Mouse (Mus musculus): ENCODE measurements at regions not wholly inside any gene's neighbourhood (a gene's known extent, or its start where the extent isn't known, plus 50 kb on each side); places are given as distances from the start of the nearest gene placed in this dataset.

DNA sequence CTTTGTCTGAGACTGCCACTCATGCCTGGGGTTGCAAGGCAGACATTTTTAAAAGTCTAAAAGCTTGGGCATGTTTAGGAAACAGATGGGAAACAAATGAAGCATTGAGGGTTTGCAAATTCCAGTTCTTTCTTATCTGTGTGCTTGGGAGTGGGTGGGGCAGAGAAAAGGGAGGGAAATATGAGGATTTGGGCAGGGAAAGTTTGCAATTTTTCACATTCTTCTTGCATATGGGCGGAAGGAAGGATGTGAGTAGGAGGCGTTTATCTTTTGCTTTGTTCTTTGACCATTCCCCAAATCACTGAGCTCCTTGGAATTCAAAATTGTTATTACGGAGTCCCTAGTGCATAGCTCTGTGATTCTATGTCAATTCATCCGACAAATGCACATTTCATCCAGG is 413.7 kb upstream of the Gm10131 start:
- no peak for ATAC-seq (replicated peaks; ENCODE audit: insufficient number of reproducible peaks, low FRiP score, low TSS enrichment)
- Histone ChIP-seq H3K4me2 (no peak overlapping the region), H3K9ac (ENCODE audit: low read depth, low read length) (no peak overlapping the region), H3K36me3 (ENCODE audit: control insufficient read depth, insufficient read depth, low read length) (no peaks in the 10 kb centered on the region), H3K9me3 (replicated peaks; ENCODE audit: control insufficient read depth, low read length) (no peaks in the 10 kb centered on the region), H3K4me1 (ENCODE audit: control insufficient read depth, insufficient read depth, low read length) (no peaks in the 10 kb centered on the region), H3K4me3 (ENCODE audit: low read depth, low read length) (no peak overlapping the region), H3K27me3 (ENCODE audit: control insufficient read depth, insufficient read depth, low read length) (no peaks in the 10 kb centered on the region), H3K27ac (ENCODE audit: low read depth, low read length) (no peak overlapping the region)
- WGBS (ENCODE audit: insufficient replicate concordance), result 56% methylated on average over 4 of the region's 4 CpGs

DNA sequence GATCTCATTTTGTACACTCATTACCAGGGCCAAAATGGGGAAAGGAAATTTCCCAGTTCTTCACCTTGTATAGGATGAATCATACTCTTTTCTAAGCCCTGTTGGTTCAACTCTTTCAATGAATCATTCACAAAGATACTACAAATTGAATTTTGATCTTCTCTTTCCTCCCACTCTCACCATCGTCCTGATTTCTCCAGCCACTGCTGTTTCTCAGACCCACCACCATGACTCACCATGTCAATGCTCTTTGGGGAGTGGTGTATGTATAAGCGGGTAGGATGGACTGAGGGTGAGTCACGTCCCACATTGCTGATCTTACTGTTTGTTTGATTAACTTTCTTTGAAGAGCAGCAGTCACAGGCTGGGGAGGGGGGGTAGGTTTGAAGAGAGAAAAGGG is 412.3 kb upstream of the Gm10131 start:
- Histone ChIP-seq H3K4me1 (ENCODE audit: control insufficient read depth, insufficient read depth, low read length) (no peaks in the 10 kb centered on the region), H3K4me3 (ENCODE audit: low read depth, low read length) (no peak overlapping the region), H3K9ac (ENCODE audit: low read depth, low read length) (no peak overlapping the region), H3K4me2 (no peak overlapping the region), H3K9me3 (replicated peaks; ENCODE audit: control insufficient read depth, low read length) (no peaks in the 10 kb centered on the region), H3K36me3 (ENCODE audit: control insufficient read depth, insufficient read depth, low read length) (no peaks in the 10 kb centered on the region), H3K27me3 (ENCODE audit: control insufficient read depth, insufficient read depth, low read length) (no peaks in the 10 kb centered on the region), H3K27ac (ENCODE audit: low read depth, low read length) (no peak overlapping the region)
- 57% methylated on average over 3 of the region's 3 CpGs for WGBS (ENCODE audit: insufficient replicate concordance)
- no peak for ATAC-seq (replicated peaks; ENCODE audit: insufficient number of reproducible peaks, low FRiP score, low TSS enrichment)

DNA sequence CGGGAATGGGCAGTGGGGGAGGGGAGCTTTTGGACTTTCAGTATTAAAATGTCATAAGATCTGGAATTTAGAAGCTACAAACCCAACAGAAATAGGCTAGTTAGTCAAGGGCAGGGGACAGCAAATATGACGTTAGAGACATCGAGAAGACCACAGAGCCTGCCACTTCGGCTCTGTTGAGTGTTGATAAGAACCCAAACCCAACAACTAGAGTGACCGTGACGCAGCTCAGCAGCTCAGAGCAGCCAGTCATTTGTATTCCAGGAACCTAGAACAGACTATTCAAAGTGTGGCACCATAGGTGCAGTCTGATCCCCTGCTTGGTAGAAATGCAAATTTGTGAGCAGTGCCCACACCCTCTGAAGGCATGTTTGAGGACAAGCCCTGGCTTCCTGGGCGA is 409.8 kb upstream of the Gm10131 start:
- H3K4me1 ChIP-seq (ENCODE audit: control insufficient read depth, insufficient read depth, low read length), result no peaks in the 10 kb centered on the region
- H3K36me3 ChIP-seq (ENCODE audit: control insufficient read depth, insufficient read depth, low read length), result no peaks in the 10 kb centered on the region
- H3K9me3 ChIP-seq (replicated peaks; ENCODE audit: control insufficient read depth, low read length), result no peaks in the 10 kb centered on the region
- no peak overlapping the region for H3K27ac ChIP-seq (ENCODE audit: low read depth, low read length)
- no peaks in the 10 kb centered on the region for H3K27me3 ChIP-seq (ENCODE audit: control insufficient read depth, insufficient read depth, low read length)
- no peak overlapping the region for H3K4me3 ChIP-seq (ENCODE audit: low read depth, low read length)
- no peak overlapping the region for H3K9ac ChIP-seq (ENCODE audit: low read depth, low read length)
- no peak overlapping the region for H3K4me2 ChIP-seq
- no peak for ATAC-seq (replicated peaks; ENCODE audit: insufficient number of reproducible peaks, low FRiP score, low TSS enrichment)
- 60% methylated on average over 7 of the region's 7 CpGs for WGBS (ENCODE audit: insufficient replicate concordance)

DNA sequence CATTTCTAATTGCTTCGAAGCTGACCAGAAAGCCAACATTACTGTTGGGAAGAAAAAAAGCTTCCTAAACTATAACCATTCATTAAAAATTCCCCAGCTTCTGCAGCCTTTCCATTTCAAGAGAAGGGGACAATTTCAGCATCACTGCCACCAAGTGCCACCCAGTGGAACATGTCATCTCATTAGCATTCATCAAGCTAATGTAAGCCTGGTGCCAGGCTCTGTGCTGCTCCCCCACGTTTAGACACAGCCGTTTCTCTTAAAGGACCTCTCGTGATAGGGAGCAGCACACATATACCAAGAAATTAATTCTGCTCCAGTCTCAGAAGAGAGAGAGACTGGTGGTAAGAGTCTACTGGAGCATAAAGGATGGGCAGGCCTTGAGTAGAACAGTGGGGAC is 409.1 kb upstream of the Gm10131 start:
- no peaks in the 10 kb centered on the region for H3K4me1 ChIP-seq (ENCODE audit: control insufficient read depth, insufficient read depth, low read length)
- H3K4me2 ChIP-seq, result no peak overlapping the region
- no peaks in the 10 kb centered on the region for H3K36me3 ChIP-seq (ENCODE audit: control insufficient read depth, insufficient read depth, low read length)
- H3K27ac ChIP-seq (ENCODE audit: low read depth, low read length), result no peak overlapping the region
- no peaks in the 10 kb centered on the region for H3K27me3 ChIP-seq (ENCODE audit: control insufficient read depth, insufficient read depth, low read length)
- no peak overlapping the region for H3K9ac ChIP-seq (ENCODE audit: low read depth, low read length)
- H3K9me3 ChIP-seq (replicated peaks; ENCODE audit: control insufficient read depth, low read length), result 0 out of 2 replicates have a peak, but pooled peaks cover 1% of the 10 kb centered on the region
- ATAC-seq (replicated peaks; ENCODE audit: insufficient number of reproducible peaks, low FRiP score, low TSS enrichment), result no peak
- WGBS (ENCODE audit: insufficient replicate concordance), result 69% methylated on average over 4 of the region's 4 CpGs
- no peak overlapping the region for H3K4me3 ChIP-seq (ENCODE audit: low read depth, low read length)

DNA sequence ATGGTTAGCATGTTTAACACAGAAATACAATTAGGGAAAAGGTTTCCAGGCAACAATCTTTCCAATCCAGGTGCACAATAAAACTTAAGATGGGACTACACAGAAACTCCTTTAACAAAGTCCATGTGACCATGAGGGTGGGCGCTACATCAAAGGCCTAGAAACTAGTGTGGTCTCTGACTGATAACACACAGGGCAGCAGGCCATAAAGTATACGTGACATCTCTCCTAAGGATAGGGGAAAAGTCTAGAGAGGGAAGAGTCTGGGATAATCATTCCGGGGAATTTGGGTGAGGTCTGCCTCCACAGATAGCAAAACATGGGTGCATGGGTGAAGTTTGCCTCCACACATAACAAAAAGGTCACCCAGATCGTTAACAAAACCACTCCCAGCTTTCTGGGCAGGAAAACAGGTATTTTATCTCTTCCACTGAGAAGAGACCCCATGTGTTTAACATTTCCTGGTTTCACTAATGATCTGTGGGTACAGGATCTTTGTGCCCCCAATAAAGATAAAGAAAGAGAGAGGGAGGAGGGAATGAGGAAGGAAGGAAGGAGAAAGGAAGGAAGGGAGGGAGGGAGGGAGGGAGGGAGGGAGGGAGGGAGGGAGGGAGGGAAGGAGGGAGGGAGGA is 402.0 kb upstream of the Gm10131 start:
- Histone ChIP-seq H3K4me2 (no peak overlapping the region), H3K36me3 (ENCODE audit: control insufficient read depth, insufficient read depth, low read length) (no peaks in the 10 kb centered on the region), H3K27ac (ENCODE audit: low read depth, low read length) (no peak overlapping the region), H3K9ac (ENCODE audit: low read depth, low read length) (no peak overlapping the region), H3K9me3 (replicated peaks; ENCODE audit: control insufficient read depth, low read length) (0 out of 2 replicates have a peak, but pooled peaks cover 2% of the 10 kb centered on the region), H3K4me3 (ENCODE audit: low read depth, low read length) (no peak overlapping the region), H3K4me1 (ENCODE audit: control insufficient read depth, insufficient read depth, low read length) (no peaks in the 10 kb centered on the region), H3K27me3 (ENCODE audit: control insufficient read depth, insufficient read depth, low read length) (no peaks in the 10 kb centered on the region)
- ATAC-seq (replicated peaks; ENCODE audit: insufficient number of reproducible peaks, low FRiP score, low TSS enrichment), result no peak
- WGBS (ENCODE audit: insufficient replicate concordance), result 61% methylated on average over 4 of the region's 4 CpGs

DNA sequence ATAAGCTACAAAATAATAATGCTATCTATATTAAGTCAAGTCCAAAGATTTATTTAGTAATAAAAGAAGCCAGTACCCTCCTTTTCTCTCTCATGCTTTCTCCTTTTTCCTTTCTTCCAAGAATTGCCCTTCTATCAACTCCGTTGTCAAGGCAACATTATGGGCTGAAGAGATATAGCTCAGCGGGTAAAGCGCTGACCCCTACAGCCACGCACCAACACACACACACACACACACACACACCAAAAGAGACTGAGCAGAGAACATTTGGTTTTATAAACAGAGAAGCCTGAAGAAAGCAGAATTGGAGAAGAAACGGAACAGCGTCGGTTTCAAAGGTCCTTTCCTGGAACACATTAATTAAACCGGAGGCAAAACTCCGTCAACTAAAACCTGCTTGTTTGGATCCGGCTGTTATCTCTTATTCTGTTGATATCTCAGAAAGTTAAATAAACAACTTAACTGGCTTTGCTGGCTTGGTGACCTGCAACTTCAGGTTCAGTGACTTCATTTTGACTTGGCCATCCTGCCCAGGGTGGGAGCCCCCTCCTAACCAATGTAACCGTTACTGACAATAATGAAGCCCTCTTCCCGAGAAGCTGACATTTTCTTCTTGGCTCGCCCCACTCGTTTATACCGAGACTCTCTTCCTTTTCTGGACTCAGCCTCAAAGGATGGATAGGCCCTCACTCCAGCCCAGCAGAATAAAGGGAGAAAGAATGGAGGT is 394.5 kb upstream of the Gm10131 start:
- no peaks in the 10 kb centered on the region for H3K27me3 ChIP-seq (ENCODE audit: control insufficient read depth, insufficient read depth, low read length)
- no peaks in the 10 kb centered on the region for H3K4me1 ChIP-seq (ENCODE audit: control insufficient read depth, insufficient read depth, low read length)
- ATAC-seq (replicated peaks; ENCODE audit: insufficient number of reproducible peaks, low FRiP score, low TSS enrichment), result no peak
- no peak overlapping the region for H3K9ac ChIP-seq (ENCODE audit: low read depth, low read length)
- no peak overlapping the region for H3K27ac ChIP-seq (ENCODE audit: low read depth, low read length)
- 42% methylated on average over 15 of the region's 15 CpGs for WGBS (ENCODE audit: insufficient replicate concordance)
- no peak overlapping the region for H3K4me2 ChIP-seq
- H3K4me3 ChIP-seq (ENCODE audit: low read depth, low read length), result no peak overlapping the region
- no peaks in the 10 kb centered on the region for H3K36me3 ChIP-seq (ENCODE audit: control insufficient read depth, insufficient read depth, low read length)
- H3K9me3 ChIP-seq (replicated peaks; ENCODE audit: control insufficient read depth, low read length), result no peaks in the 10 kb centered on the region

DNA sequence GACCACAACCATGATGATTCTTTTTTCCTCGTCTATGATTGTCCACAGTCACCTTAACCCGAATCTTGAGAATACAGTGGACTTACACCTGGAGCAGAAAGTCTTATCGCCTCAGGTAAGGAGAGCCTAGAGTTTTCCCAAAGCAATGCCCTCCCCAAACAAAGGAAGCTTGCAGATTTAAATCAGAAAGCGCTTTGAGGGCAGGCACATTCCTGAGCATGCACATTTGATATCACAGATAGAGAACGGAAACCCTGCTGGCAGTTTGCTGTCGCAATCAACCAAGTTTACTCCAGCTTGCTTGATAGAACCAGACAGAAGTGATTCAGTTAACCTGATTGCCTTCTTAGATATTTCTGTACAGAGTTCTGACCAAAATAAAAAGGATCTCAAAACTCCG is 393.6 kb upstream of the Gm10131 start:
- Histone ChIP-seq H3K9me3 (replicated peaks; ENCODE audit: control insufficient read depth, low read length) (no peaks in the 10 kb centered on the region), H3K9ac (ENCODE audit: low read depth, low read length) (no peak overlapping the region), H3K36me3 (ENCODE audit: control insufficient read depth, insufficient read depth, low read length) (no peaks in the 10 kb centered on the region), H3K4me3 (ENCODE audit: low read depth, low read length) (no peak overlapping the region), H3K27ac (ENCODE audit: low read depth, low read length) (no peak overlapping the region), H3K27me3 (ENCODE audit: control insufficient read depth, insufficient read depth, low read length) (no peaks in the 10 kb centered on the region), H3K4me1 (ENCODE audit: control insufficient read depth, insufficient read depth, low read length) (no peaks in the 10 kb centered on the region), H3K4me2 (no peak overlapping the region)
- no peak for ATAC-seq (replicated peaks; ENCODE audit: insufficient number of reproducible peaks, low FRiP score, low TSS enrichment)
- 70% methylated on average over 7 of the region's 7 CpGs for WGBS (ENCODE audit: insufficient replicate concordance)

DNA sequence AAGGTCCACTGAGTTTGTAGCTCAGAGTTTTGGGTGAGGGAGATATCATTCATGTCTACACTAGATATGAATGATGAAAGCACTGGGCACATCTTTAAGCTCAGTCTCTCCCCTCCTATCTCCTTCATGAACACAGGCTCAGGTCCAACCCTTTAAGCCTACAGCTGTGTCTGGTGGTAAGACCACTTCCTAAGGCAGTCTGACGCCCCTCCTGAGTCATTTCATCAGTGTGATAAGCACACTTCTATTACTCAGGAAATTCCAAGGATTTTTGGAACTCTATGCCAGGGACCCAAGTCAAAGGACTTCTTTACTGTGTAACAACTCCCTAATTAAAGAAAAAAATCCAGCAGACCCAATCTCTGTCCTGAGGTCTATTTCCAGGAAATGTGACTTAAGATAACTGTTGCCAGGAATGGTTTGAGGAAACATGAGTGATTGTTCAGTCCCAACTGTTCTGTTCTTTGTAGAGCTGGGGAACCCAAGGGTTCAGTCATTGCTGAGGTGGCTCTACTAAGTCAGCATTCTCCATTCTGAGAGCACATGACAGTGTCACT is 391.1 kb upstream of the Gm10131 start:
- no peak overlapping the region for H3K27ac ChIP-seq (ENCODE audit: low read depth, low read length)
- no peaks in the 10 kb centered on the region for H3K36me3 ChIP-seq (ENCODE audit: control insufficient read depth, insufficient read depth, low read length)
- H3K27me3 ChIP-seq (ENCODE audit: control insufficient read depth, insufficient read depth, low read length), result no peaks in the 10 kb centered on the region
- no peak overlapping the region for H3K9ac ChIP-seq (ENCODE audit: low read depth, low read length)
- ATAC-seq (replicated peaks; ENCODE audit: insufficient number of reproducible peaks, low FRiP score, low TSS enrichment), result no peak
- no peak overlapping the region for H3K4me2 ChIP-seq
- H3K4me3 ChIP-seq (ENCODE audit: low read depth, low read length), result no peak overlapping the region
- whole genome bisulfite sequencing (ENCODE audit: insufficient replicate concordance), result 29% methylated on average over 1 of the region's 1 CpGs
- H3K4me1 ChIP-seq (ENCODE audit: control insufficient read depth, insufficient read depth, low read length), result no peaks in the 10 kb centered on the region
- no peaks in the 10 kb centered on the region for H3K9me3 ChIP-seq (replicated peaks; ENCODE audit: control insufficient read depth, low read length)

DNA sequence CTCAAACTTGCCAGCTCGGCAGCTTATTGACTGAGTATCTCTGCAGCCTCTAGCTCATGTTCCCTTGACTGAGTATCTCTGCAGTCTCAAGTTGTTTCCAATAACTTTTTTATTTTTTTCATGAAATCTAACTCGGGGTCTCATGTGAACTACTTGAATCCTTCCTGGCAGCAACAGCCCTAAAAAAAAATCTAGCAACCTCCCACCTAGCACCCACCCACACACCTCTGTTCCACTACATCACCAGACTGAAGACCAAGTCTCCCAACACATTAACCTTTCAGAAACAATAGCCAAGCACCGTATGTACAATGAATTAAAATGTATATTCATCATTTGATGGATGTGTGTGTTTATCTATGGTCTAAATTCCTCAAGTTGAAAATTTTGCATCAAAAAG is 387.7 kb upstream of the Gm10131 start:
- Histone ChIP-seq H3K9ac (ENCODE audit: low read depth, low read length) (no peak overlapping the region), H3K27ac (ENCODE audit: low read depth, low read length) (no peak overlapping the region), H3K4me2 (no peak overlapping the region), H3K4me3 (ENCODE audit: low read depth, low read length) (no peak overlapping the region), H3K36me3 (ENCODE audit: control insufficient read depth, insufficient read depth, low read length) (no peaks in the 10 kb centered on the region), H3K27me3 (ENCODE audit: control insufficient read depth, insufficient read depth, low read length) (no peaks in the 10 kb centered on the region), H3K9me3 (replicated peaks; ENCODE audit: control insufficient read depth, low read length) (no peaks in the 10 kb centered on the region), H3K4me1 (ENCODE audit: control insufficient read depth, insufficient read depth, low read length) (no peaks in the 10 kb centered on the region)
- WGBS (ENCODE audit: insufficient replicate concordance), result 70% methylated on average over 3 of the region's 3 CpGs
- no peak for ATAC-seq (replicated peaks; ENCODE audit: insufficient number of reproducible peaks, low FRiP score, low TSS enrichment)

All from heart, embryonic 11.5 days (tissue).